Mouse (Mus musculus): ENCODE measurements at regions not wholly inside any gene's neighbourhood (a gene's known extent, or its start where the extent isn't known, plus 50 kb on each side); places are given as distances from the start of the nearest gene placed in this dataset.

DNA sequence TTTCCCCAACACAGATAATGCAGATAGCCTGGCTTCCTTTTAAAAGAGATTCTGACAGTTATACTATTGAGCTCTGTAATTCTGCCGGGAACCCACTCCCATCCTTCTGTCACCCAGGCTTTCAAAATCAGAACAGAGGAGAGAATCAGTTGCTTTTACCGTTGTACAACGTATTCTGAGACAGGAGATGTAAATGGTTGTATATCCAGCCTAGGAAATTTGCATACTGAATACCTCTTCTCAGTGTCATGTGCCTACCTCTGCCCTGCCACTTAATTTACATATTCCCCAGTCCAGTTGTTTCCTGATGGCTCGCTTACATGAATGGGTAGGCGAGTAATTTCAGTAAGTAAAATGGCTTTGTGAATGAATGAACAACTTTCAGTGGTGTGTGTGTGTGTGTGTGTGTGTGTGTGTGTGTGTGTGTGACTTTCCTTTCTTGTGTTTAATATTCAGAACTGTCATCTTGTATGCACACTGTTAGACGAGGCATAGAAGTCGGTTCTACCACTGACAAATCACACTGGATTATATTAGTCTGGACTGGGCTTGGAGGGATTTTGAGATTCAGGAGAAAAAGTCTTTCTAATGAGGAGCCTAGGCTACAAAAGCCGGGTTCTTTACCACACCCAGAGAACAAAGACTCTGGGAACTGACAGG is 282.2 kb upstream of the Cdh6 start:
- DNase-seq, result no peak

DNA sequence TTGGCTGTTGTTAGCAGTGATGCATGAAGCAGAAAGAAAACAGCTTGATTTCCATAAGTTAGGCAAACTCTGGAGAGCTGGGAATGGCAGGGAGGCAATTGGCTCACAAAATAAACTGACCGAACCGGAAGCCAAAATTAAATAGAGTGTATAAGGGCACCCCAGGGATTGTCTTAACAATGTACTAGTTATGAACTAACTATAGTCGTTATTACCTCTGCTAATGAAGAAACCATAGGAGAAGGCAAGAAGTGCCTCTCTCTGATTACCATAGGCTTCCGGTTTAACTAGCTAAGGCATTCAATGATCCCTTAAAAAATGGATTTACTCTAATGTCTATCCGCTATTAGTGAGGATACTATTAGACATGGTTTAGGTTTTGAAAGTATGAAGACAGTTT is 276.9 kb upstream of the Cdh6 start:
- no peak for DNase-seq

DNA sequence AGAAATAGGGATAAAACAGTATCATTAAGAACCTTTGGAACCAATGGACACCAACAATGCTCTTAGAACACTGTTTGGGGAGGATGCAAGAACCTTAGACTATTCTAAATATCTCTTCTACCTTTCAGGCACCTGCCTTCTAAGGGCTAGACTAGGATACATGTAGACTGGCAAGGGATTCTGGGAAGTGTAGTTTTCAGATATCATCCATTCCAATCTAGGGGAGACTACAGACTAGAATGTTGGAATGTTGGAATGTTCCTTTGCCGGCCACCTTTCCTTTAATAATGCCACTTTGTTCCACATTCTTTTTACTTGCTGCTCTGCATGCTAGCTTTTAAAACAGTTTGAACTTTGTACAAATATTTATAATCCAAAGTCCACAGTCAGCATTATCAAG is 261.1 kb upstream of the Cdh6 start:
- DNase-seq, result no peak

DNA sequence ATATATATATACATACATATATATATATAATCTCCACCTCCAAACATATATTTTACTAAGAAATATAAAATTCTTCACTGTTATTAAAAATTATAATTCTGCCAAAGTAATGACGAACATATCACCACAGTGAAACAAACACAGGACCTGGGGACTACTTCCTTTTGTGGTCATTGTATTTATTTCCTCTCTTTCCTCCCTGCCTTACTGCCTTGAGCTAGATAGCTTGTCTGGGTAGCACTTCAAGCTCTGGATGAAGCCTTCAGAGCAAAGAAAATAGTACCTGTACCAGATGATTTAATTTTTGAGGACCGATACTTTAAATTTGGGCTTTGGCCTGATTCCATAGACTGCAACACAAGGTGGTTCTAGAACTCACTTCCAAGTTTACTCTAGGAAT is 259.5 kb upstream of the Cdh6 start:
- DNase-seq, result no peak

DNA sequence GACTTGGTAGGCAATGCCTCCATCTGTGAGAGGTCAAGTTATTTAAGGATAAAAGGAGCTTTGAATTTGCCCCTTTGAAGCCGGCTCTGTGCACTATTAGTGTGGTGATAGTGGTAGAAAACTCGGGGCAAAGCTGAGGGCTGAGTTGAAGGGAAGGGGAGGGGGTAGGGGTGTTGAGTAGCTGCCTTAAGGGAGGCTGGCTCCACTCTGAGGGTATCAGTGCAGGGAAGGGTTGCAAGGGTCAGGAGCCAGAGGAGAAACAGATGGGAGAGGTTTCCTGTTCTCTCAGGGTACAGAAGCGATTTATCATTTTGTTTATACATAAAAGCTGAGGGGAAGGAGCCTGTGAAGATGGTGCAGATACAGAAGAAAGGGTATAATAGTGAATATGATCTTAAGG is 246.1 kb upstream of the Cdh6 start:
- peak; percentile 2 to 9 for DNase-seq

DNA sequence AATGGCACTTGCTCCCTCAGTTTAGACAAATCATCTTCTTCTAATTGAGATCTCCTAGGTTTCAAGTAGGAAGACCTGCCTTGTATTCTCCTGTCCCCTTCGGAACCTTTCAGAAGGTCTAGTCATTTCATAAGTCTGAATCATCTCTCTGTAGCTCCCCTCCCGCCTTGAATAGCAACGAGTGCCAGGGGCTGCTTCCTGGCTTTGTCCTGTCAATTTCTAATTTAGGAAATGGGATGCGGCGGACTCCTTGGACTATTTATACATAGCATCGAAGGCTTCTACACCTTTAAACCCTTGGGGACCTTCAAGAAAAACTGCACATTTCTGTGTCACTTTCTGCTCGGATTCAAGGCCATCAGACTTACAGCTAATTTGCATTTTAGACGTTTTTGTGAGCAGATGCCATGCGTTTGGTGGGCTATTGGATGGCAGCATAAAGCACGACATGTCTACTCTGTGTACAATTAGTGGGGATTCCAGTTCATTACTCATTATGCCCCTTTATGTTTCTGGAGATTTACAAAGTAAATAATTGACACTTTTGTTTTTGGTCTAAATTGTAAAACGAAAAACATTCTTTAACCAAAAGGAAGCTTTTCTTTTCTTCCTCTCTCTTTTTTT is 236.7 kb upstream of the Cdh6 start:
- peak; percentile 13 to 23 for DNase-seq

DNA sequence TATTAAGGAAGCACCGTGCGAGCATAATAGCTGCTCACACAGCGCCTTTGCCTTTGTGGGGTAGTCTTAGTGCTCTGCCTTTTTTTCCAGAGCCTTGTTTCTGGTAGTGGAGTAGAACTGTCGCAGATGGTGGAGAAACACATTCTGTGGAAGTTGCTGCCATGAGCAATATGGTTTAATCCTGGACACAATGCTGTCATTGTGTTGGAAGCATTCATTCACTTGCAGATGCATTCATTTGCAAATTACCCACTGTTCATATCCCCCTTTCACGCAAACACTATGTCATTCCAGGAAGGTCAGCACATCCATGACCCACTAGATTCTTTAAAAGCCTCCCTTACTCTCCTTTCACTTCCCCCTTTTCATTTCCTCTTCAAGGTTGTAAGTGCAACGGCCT is 219.7 kb upstream of the Cdh6 start:
- no peak for DNase-seq

DNA sequence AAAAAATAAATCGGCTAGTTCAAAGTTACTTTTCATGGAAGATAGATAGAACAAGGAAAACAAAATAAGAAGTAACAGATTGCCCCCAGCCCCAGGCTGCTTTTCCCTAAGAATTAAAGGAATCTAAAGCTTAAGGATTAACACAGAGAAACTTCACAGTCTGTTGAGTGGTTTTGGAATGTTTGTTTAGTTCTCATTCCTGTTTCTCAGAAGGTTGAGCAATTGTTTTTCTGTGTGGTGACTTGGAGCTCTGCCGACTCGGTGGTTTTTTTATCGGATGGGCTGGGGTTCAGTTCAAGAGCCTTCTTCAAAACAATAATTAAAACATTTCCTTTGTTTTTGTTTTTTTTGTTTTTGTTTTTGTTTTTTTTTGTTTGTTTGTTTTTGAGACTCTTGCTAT is 217.9 kb upstream of the Cdh6 start:
- peak; percentile 9 to 17 for DNase-seq

DNA sequence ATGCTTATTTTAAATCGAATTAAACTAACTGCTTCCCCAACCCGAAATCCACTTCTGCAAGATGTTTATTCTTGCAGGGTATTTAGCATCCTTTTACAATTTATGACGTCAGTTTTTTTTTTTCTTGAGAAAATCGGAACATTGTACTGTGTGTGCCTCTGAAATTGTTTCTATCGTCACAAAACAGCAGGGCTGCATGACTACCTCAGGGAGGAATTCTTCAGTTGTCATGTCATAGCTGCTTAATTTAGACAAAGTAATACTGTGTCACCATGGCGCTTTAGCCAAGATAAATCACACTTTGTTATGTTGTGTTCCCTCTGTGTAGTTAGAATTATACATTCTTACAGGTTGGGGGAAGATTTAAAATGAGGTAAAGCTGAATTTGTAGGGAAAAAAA is 211.3 kb upstream of the Cdh6 start:
- DNase-seq, result no peak

DNA sequence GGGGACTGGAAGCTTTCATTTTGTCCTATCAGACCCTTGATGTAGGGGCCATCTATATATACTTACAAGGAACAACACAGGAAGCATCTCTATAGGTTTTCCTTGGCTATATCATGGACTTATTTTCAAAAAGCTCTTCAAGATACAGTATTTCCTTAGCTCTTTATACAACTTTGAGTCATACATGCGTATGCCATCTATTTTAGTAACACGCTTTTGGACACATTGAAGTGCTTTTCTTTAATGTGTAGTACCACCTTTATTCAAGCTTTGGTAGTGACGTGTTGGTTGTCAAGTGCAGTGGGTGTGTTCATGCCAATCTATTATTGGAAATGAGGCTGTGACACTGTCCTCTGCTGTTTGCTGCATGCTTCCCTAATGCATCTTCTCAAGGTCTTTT is 202.1 kb upstream of the Cdh6 start:
- DNase-seq, result no peak

DNA sequence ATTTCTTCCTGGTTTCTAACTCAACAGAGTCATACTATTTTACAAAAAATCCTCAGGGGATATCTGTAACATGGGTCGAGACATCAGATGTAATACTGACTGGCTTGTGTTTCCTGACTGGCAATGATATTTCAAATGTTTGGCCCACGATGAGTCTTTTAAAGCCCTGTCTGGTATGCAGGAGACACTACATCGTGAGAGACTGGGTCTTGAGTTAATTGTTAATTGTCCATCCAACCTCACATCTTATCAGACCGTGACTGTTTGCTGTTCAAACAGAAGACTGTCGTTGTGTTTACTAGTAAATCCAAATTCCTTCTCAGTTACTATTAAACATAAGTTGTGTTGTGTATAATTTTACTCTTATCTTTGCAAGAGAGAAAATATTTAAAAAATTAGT is 195.3 kb upstream of the Cdh6 start:
- no peak for DNase-seq

DNA sequence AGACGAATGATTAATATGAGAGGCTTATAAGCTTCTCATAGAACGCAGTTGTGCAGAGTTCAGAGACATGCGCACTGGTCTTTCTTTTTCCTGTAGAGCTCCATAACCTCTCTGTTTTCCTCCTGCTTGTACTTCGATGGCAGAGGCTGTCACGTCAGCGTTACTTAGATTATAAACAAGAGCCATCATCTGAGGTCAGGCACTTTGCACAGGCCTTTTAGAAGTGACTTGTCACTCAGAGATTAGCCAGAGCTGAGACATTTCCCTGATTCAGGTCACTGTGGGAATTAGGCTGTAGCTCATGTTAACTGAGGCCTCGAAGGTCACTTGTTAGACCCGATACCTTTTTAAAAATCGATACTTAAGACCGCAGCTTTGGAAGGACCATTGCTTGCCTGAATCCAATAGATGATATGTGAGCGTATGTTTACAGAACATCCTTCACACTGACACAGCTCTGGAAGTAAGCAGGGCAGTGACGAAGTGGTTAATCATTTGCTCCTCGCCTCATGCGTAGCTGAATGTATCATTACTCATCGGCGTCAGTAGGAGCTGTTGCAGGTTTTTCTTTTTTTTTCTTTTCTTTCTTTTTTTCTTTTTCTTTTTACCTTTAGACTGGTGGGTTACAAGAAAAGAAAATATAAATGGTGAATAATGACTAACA is 193.9 kb upstream of the Cdh6 start:
- DNase-seq, result peak; percentile 29 to 55

DNA sequence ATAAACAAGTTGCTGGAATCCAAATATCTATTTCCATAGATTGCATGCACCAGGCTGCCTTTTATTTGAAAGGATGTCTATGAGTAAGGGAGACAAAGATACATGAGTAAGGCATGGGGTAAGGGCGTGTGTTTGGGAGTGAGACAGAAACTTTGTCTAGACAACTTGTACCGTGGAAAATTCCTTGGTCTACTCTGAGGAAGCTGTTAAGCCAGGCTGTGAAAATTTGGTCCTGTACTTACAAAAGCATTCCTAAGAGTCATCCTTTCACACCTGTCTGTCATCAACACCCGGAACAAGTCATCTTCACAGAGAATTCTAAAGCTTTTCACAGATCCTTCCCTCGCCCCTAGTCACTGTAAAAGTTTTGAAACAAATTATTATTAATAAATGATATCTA is 193.1 kb upstream of the Cdh6 start:
- DNase-seq, result no peak

DNA sequence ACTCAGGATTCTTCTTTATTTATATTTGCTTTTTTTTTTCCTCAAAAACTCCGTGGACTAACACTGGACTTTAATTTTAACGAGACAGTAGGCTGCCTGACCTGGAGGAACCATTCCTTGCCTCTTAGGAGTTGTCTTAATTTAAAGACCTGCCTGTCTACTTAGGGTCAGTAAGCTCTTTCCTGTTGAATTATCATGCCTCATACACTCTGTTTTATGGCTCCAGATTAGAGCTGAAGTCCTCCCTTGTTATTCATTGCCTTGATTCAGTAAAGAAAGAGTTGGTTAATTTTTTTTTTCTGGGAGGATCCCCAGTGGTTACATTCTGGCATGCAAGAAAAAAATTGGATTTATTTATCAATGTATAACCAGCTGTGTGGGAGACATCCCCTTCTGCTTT is 187.3 kb upstream of the Cdh6 start:
- DNase-seq, result no peak

DNA sequence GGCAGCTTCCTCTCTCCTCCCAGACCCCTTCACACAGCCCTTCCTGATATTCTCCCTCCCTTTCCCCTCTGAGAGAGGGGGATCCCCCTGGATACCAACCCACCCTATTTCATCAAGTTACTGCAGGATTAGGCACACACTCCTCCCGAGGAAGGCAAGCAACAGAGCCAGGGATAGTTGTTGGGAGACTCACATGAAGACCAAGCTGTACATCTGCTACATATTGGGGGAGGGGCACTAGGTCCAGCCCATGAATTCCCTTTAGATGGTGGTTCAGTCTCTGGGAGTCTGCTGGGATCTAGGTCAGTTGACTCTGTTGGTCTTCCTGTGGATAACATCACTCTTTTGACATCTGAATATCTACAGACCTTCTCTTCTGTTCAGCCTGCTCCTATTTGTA is 185.6 kb upstream of the Cdh6 start:
- no peak for DNase-seq

DNA sequence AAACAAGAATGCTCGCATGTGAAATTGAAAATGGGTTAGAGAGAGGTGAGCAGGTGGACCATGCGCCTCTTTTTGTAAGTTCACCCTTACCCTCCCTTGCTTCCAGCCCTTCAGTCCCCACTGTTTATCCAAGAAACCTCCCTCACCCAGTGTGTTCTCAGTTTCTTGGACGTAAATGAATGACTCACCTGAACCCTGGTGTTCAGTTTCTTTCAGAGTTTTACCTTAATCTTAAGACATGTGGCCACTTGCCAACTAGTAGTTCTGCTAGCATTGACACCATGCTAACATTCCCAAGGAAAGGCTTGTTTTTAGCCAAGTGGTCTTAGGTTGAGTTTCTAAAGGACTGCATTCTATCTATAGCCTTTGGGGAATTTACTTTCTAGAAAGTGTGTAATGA is 176.8 kb upstream of the Cdh6 start:
- no peak for DNase-seq

DNA sequence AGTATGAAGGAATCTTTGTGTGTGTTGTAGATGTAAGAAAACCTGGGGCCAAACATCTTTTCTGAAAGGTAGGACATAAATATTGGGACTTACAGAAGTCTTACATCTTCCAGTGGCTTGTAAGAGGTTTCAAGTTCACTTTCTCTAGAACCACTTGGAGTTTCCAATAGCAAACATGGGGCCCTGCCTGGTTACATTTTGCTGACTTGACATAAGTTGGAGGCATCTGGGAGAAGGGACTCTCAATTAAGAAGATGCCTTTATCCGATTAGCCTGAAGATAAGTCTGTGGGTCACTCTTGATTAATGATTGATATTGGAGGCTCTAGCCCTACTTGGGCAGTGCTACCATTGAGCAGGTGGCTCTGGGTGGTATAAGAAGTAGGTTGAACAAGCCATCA is 162.9 kb upstream of the Cdh6 start:
- DNase-seq, result no peak

DNA sequence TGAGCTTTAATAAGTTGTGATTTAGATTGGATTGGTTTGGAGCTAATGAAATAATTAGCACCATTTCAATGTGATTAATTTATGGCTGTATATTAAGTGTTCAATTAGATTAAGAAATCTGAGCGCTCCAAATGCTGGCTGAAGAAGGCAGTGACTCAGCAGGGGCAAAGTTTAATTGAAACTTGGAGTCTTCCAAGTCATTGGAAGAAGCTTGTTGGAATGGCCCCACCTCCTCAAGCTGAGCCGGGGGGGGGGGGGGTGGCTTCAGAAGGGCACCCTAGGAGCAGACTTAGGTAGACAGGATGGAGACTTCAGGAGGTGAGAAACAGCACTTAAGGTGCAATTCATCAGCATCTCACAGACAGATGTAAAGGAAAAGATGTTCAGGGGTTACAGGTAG is 151.0 kb upstream of the Cdh6 start:
- no peak for DNase-seq

DNA sequence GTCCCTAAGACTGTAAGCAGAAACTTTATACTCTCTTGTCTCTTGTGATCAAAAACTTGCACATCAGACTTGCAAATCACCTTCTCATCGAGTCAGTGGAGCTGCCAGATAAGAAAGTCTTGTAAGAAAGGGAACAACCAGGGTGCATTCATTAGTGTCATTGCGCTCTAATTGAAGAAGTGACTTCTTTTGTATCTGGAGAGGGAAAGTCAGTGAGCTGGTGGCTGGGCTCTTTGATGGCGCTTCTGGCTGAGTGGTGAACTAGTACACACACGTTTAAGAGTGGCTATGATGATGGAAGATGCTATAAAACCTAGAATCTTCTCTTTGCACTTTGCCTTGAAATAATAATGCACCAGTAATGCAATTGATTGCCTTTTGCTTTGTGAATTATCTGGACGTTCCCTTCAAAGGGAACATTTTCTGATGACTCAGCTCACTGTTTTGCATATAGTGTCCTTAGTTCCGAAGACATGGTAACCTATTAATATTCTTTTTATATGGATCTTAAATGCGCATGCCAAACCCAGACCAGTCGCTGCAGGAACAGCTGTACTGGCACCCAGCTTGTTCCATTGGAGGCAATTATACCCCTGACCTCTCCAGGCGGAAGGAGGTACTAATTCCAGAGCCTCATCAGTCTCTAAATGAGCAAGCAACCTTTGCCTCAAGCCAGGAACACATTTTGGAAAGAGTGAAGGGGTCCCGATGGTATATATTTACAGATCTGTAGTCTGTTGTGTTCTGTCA is 147.3 kb upstream of the Cdh6 start:
- no peak for DNase-seq

DNA sequence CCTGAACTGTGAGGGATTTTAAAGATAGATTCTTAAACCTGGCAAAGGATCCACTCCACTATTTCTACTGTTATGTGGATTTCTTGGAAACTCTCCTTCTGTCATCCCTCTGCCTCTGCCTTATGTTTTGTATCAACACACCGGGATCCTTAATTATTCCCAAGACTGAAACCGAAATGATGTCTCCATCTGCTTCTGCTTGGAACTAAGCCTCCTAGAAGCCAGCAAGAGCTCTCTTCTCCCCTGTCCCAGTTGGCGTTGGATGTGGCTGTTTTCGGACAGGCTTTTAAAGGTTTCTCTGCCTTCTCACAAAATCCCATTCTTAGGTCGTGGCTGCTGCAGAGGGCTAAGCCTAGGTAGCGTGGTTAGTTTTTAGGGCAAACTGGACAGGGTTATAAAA is 131.1 kb upstream of the Cdh6 start:
- DNase-seq, result no peak

DNA sequence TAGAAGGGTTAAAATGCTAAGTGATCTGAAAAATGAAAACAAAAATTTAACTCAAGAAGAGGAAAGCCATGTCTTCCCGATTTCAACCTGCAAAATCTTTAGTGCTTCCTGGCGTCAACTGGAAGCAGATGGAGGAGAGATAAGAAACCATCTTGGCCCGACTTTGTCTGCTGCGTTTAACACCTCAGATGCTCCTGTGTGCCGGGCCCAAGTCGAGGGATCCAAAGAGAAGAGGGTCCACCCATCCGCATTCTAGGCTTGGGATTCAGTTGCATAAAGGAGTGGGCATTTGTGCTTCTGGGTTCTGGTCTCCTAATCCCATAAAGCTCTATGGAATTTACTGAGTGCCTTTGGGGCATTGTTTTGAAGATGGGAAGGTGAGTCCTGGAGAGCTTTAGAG is 130.0 kb upstream of the Cdh6 start:
- no peak for DNase-seq

DNA sequence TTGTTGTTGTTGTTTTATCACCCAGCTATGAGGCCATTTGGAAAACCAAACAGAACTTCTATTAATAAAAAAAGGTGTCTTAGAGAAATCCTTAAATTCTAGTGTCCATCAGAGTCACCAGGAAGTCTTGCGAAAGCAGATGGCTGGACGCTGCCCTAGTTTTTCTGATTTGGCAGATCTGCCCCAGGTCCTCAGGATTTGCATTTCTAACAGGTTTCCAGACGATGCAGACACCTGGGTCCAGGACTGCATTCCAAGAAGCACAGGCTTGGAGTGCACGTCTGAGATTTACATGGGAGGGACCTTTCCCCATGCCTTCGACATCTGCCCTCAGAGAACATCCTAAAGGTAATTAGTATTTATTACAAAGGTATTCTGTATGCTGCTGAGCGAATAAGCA is 129.2 kb upstream of the Cdh6 start:
- DNase-seq, result no peak

DNA sequence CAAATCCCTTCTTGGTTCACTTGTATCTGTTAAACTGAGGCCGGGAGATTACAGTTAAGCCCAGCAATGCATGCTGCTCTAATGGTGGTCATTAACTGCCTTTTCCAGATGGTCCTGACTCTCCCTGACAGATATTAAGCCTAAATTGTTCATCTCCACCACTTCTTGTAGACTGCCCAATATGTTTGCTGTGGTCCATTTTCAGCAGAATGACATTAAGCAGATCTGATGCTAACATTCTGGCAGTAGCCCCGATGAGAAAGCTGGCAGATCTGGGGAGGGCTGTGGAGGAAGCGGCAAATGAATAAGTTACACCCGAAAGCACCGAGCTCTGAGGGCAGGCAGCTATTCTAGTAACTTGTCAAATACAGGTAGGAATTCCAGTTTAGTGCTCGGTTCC is 123.5 kb upstream of the Cdh6 start:
- no peak for DNase-seq

DNA sequence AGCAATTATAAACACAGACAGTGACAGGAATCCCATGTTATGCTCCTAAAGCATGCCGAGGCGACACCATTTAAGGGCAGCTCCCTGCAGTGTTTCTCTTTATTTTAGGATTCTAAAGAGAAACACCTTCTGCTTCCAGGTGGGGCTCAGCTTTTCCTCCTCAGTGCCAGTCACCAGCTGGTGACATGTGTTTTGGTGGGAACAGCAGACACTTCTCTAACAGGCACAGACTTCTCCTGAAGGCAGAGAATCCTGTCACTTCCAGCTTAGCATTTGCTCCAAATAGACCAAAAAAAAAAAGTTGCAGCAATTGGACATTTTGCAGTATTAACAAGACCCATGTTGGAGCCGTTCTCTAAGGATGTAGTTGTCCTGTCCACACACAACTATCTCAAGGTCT is 115.6 kb upstream of the Cdh6 start:
- DNase-seq, result no peak

Data from kidney, postnatal 4 days (tissue).